Comparison of ENCODE assay signal across 19 mouse cellular contexts in the genomic region with DNA sequence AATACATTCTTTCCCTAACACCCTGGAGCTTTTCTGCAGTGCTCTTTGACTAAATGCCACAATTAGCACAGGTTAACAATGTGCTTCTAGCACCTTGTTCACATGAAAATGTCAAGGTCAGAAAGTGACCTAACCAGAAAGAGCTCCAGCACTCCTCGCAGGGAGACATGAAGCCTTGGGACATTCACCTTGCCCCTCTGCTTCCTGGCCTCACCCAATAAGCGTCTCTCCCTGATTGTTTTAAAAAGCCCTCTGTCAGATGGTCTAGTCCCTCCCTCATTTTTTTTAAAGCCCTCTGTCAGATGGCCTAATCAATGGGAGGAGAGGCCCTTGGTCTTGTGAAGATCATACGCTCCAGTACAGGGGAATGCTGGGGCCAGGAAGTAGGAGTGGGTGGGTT.
"Had no signal": no experiment of that assay in that cellular context is flagged by ENCODE, and none has a peak within 500 bp of the region (broad histone marks: within the 10 kb centered on the region; RNA-seq: fewer than 3 reads in every experiment).

No protein-coding gene starts in this region.

- DNase-seq: liver, embryonic 13.5 days; liver, postnatal 0 days; lung, adult 2 months; lung, postnatal 14 days; lung, postnatal 36 days; right cerebral cortex, postnatal 14 days; thymus, adult 2 months; thymus, postnatal 25 days; thymus, postnatal 4 days had no signal

- H3K27ac ChIP-seq: liver, embryonic 13.5 days; liver, embryonic 15.5 days; lung, embryonic 15.5 days; macrophage; midbrain, embryonic 13.5 days; midbrain, embryonic 15.5 days; neural tube, embryonic 12.5 days; stomach, embryonic 15.5 days; stomach, postnatal 0 days had no signal

- H3K36me3 ChIP-seq: liver, embryonic 13.5 days; liver, embryonic 15.5 days; lung, embryonic 15.5 days; midbrain, embryonic 13.5 days; midbrain, embryonic 15.5 days; neural tube, embryonic 12.5 days; stomach, embryonic 15.5 days had no signal

- H3K27me3 ChIP-seq: liver, embryonic 13.5 days; liver, embryonic 15.5 days; lung, embryonic 15.5 days; megakaryocyte, embryonic 14.5 days; midbrain, embryonic 13.5 days; midbrain, embryonic 15.5 days; neural tube, embryonic 12.5 days; stomach, embryonic 15.5 days had no signal

- ATAC-seq: liver, postnatal 0 days; lung, postnatal 0 days; midbrain, embryonic 13.5 days; midbrain, embryonic 15.5 days had no signal

- H3K4me3 ChIP-seq: liver, embryonic 13.5 days; liver, embryonic 15.5 days; lung, embryonic 15.5 days; megakaryocyte, embryonic 14.5 days; midbrain, embryonic 13.5 days; midbrain, embryonic 15.5 days; neural tube, embryonic 12.5 days; stomach, embryonic 15.5 days had no signal

- H3K9ac ChIP-seq: liver, embryonic 13.5 days; liver, embryonic 15.5 days; liver, postnatal 0 days; lung, embryonic 15.5 days; midbrain, embryonic 13.5 days; midbrain, embryonic 15.5 days; neural tube, embryonic 12.5 days; stomach, embryonic 15.5 days had no signal

- H3K4me1 ChIP-seq: liver, embryonic 13.5 days; liver, embryonic 15.5 days; lung, embryonic 15.5 days; megakaryocyte, embryonic 14.5 days; midbrain, embryonic 13.5 days; midbrain, embryonic 15.5 days; neural tube, embryonic 12.5 days; stomach, embryonic 15.5 days had no signal

- H3K9me3 ChIP-seq: liver, embryonic 13.5 days; liver, embryonic 15.5 days; lung, embryonic 15.5 days; megakaryocyte, embryonic 14.5 days; midbrain, embryonic 13.5 days; midbrain, embryonic 15.5 days; neural tube, embryonic 12.5 days; stomach, embryonic 15.5 days had no signal
